Mouse (Mus musculus) neural tube, embryonic 14.5 days (tissue): ENCODE measurements around the gene Plxnb2. TPM values are rescaled to one million over a fixed set of nuclear protein-coding genes. Genes with fewer than 3 reads are reported as not detected.

Source experiments
- ATAC-seq: fragments of 200-750 bp; cut with Nextera tagmentation; 2 replicates; pipeline ENCODE4 v1.8.0; 2017; ENCODE audit warnings: low read depth, mild to moderate bottlenecking, moderate TSS enrichment, moderate library complexity
- H3K27ac ChIP-seq: fragments of 300-500 bp; sonication (generic); 2 replicates; pipeline ENCODE4 v1.5.1; 2014; ENCODE audit warnings: low read depth, mild to moderate bottlenecking, control low read depth, low read length, moderate library complexity, mixed read lengths
- H3K27me3 ChIP-seq: fragments of 300-500 bp; sonication (generic); 2 replicates; pipeline ENCODE4 v1.6.1; 2014; ENCODE audit warnings: low read length; ENCODE audit not compliant: control insufficient read depth, insufficient read depth
- H3K36me3 ChIP-seq: fragments of 300-500 bp; sonication (generic); 2 replicates; pipeline ENCODE4 v1.6.1; 2014; ENCODE audit warnings: low read length, mixed read lengths; ENCODE audit not compliant: control insufficient read depth, insufficient read depth
- H3K4me1 ChIP-seq: fragments of 300-500 bp; sonication (generic); 2 replicates; pipeline ENCODE4 v1.6.1; 2014; ENCODE audit warnings: low read length; ENCODE audit not compliant: control insufficient read depth, insufficient read depth
- H3K4me2 ChIP-seq: fragments of 300-500 bp; sonication (generic); 2 replicates; pipeline ENCODE4 v1.6.1; 2014; ENCODE audit warnings: mild to moderate bottlenecking, low read depth, low read length, control low read depth
- H3K4me3 ChIP-seq: fragments of 300-500 bp; sonication (generic); 2 replicates; pipeline ENCODE4 v1.5.1; 2014; ENCODE audit warnings: low read depth, low read length, control low read depth, mixed read lengths
- H3K9ac ChIP-seq: fragments of 300-500 bp; sonication (generic); replicated peaks from 2 replicates; pipeline ENCODE4 v1.6.1; 2014; ENCODE audit warnings: low read depth, mild to moderate bottlenecking, control low read depth, low read length, mixed read lengths
- H3K9me3 ChIP-seq: fragments of 300-500 bp; sonication (generic); 2 replicates; pipeline ENCODE4 v1.6.1; 2016; ENCODE audit warnings: low read length; ENCODE audit not compliant: control insufficient read depth
- WGBS: fragments of 180-500 bp; shearing (Covaris S2); extraction: QIAGEN DNeasy Blood & Tissue Kit; methylation state at CpG from one replicate; pipeline ENCODE4 v1.1.7; 2014; 5-methylcytosine and 5-hydroxymethylcytosine counted together
- microRNA-seq: library from miRNA; unstranded; fragments of <30 nt; microRNA quantifications from one replicate; pipeline ENCODE4, GENCODE M21; 2016
- polyA plus RNA-seq: library from polyadenylated mRNA; unstranded; fragments of >200 nt; fragmentation: Nextera tagmentation; extraction: Ambion mirVana; gene quantifications from 2 replicates; pipeline ENCODE4 v1.2.1, GENCODE M21; 2014

The Plxnb2 gene
- polyA plus RNA-seq, 1 experiment from 2014 or later, result 66.4 TPM

DNA sequence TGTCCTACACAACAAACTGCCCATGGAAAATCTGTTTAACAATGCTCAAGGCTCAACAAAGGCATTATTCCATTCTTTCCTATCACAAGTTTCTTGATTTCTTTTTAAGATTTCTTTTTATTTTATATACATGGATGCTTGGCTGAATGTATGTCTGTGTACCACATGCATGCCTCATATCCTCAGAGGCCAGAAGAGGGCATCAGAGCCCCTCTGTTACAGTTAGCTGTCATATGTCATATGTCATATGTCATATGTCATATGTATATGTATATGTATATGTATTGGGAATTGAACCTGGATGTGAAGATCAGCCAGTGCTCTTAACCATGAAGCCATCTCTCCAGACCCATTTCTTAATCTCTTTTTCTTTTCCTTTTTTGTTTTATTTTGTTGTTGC, 62.6 kb downstream of the Plxnb2 start:
- Histone ChIP-seq H3K4me2 (no peak overlapping the region), H3K4me3 (no peak overlapping the region), H3K27ac (no peak overlapping the region), H3K27me3 (no peaks in the 10 kb centered on the region), H3K36me3 (peaks cover 23% of the 10 kb centered on the region; the same call in 1 of the 2 replicates), H3K4me1 (peaks cover 31% of the 10 kb centered on the region), H3K9me3 (no peaks in the 10 kb centered on the region), H3K9ac (no peak overlapping the region)
- ATAC-seq, result no peak

DNA sequence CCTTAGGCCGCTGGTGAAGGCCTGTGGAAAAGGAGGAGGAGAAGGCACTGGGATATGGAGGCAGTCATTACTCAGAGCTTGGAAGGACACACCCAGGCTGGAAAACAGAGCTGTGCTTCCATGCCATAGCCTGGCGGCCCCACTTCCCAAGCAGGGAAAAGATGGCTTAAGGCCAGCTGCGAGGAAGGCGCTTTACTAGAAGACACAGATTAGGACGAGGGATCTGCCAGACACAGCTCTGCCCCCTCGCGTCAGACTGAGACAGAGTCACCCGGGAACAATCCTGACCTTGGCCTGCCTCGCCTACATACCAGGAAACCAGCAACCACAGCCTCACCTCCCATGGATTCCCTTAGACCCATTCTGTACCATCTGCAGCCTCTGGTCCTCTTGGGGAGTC, 70.4 kb downstream of the Plxnb2 start:
- no peak overlapping the region for H3K27ac ChIP-seq
- H3K4me1 ChIP-seq, result no peaks in the 10 kb centered on the region
- no peak overlapping the region for H3K9ac ChIP-seq
- no peak for ATAC-seq
- H3K4me2 ChIP-seq, result no peak overlapping the region
- H3K9me3 ChIP-seq, result no peaks in the 10 kb centered on the region
- H3K36me3 ChIP-seq, result peaks cover 56% of the 10 kb centered on the region
- H3K27me3 ChIP-seq, result no peaks in the 10 kb centered on the region
- 81% methylated on average over 9 of the region's 9 CpGs for WGBS
- H3K4me3 ChIP-seq, result no peak overlapping the region

DNA sequence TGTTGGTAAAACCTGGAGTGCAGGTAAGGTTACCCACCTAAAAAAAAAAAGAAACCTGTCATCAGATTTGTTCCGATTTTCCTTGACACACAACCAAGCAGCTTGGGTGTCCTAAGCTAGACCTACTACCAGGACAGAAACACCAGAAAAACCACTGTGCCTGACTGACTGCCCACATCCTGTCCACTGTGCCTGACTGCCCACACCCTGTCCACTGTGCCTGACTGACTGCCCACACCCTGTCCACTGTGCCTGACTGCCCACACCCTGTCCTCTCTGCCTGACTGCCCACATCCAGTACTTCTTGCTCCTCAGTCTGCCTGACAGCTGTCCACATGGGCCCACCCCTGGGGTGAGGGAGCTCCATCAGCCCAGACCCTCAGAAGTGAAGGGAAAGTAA, 73.6 kb downstream of the Plxnb2 start:
- no peaks in the 10 kb centered on the region for H3K4me1 ChIP-seq
- H3K4me3 ChIP-seq, result no peak overlapping the region
- no peak overlapping the region for H3K27ac ChIP-seq
- H3K36me3 ChIP-seq, result peaks cover 64% of the 10 kb centered on the region
- no peak for ATAC-seq
- 100% methylated on average over 1 of the region's 1 CpGs for WGBS
- H3K9ac ChIP-seq, result no peak overlapping the region
- no peaks in the 10 kb centered on the region for H3K27me3 ChIP-seq
- H3K9me3 ChIP-seq, result no peaks in the 10 kb centered on the region
- H3K4me2 ChIP-seq, result no peak overlapping the region

DNA sequence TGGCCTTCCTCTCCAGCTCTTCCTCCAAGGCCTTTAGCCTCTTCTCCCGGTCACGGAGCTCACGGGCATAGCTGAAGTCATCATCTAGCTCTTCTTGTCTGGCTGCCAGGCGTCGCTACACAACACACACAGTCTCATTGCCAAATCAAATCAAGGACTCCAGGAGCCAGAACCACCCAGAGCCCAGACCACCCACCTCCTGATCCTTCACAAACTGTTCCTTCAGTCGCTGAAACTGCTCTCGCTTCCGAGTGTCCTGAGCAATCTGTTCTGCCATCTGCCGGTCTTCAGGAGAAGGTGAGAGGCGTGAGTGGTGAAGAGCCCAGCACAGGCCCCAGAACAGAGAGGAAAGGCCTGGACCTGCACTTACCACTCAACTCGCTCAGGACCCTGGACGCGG, 74.5 kb downstream of the Plxnb2 start:
- WGBS, result 94% methylated on average over 13 of the region's 13 CpGs
- no peak overlapping the region for H3K4me2 ChIP-seq
- no peak overlapping the region for H3K4me3 ChIP-seq
- no peaks in the 10 kb centered on the region for H3K27me3 ChIP-seq
- ATAC-seq, result no peak
- H3K27ac ChIP-seq, result no peak overlapping the region
- peaks cover 69% of the 10 kb centered on the region for H3K36me3 ChIP-seq
- H3K9ac ChIP-seq, result no peak overlapping the region
- H3K4me1 ChIP-seq, result no peaks in the 10 kb centered on the region
- no peaks in the 10 kb centered on the region for H3K9me3 ChIP-seq

Small RNA genes lying within 50 kb of the gene (microRNA-seq; reads per million reads assigned to microRNA genes)
- gene Mir6958 (4.6 reads per million, percentile 8 among the genes with 10 or more reads in this experiment), gene Mir7118 (not detected)

Other genes starting within 250 kb of the Plxnb2 start
- gene Ttll8, start 226.4 kb downstream of the Plxnb2 start, polyA plus RNA-seq, result 0.11 and 0.13 TPM in 2 replicates
- gene Mlc1, start 201.8 kb downstream of the Plxnb2 start, polyA plus RNA-seq, result 13.5 and 17.5 TPM in 2 replicates
- gene Mov10l1, start 197.9 kb downstream of the Plxnb2 start, polyA plus RNA-seq, result not detected in 2 replicates
- 6.4 and 8.0 TPM in 2 replicates for gene Panx2, start 121.1 kb downstream of the Plxnb2 start, polyA plus RNA-seq
- gene Trabd, start 105.7 kb downstream of the Plxnb2 start, polyA plus RNA-seq, result 36.4 and 38.5 TPM in 2 replicates
- gene Selenoo, start 91.7 kb downstream of the Plxnb2 start, polyA plus RNA-seq, result 21.4 and 23.9 TPM in 2 replicates
- 18.3 and 21.4 TPM in 2 replicates for gene Tubgcp6, start 57.7 kb downstream of the Plxnb2 start, polyA plus RNA-seq
- 22.1 and 24.9 TPM in 2 replicates for gene Hdac10, start 52.1 kb downstream of the Plxnb2 start, polyA plus RNA-seq
- gene Mapk12, start 40.1 kb downstream of the Plxnb2 start, polyA plus RNA-seq, result 2.9 and 5.2 TPM in 2 replicates
- 24.9 and 32.9 TPM in 2 replicates for gene Mapk11, start 31.2 kb downstream of the Plxnb2 start, polyA plus RNA-seq
- 83.0 and 94.5 TPM in 2 replicates for gene Dennd6b, start 15.7 kb upstream of the Plxnb2 start, polyA plus RNA-seq
- gene Ppp6r2, start 30.8 kb upstream of the Plxnb2 start, polyA plus RNA-seq, result 85.5 and 92.7 TPM in 2 replicates
- 108 and 122 TPM in 2 replicates for gene Sbf1, start 134.5 kb upstream of the Plxnb2 start, polyA plus RNA-seq
- not detected in 2 replicates for gene Adm2, start 141.9 kb upstream of the Plxnb2 start, polyA plus RNA-seq
- not detected in 2 replicates for gene Miox, start 153.6 kb upstream of the Plxnb2 start, polyA plus RNA-seq
- 19.8 and 28.6 TPM in 2 replicates for gene Lmf2, start 174.9 kb upstream of the Plxnb2 start, polyA plus RNA-seq
- 89.5 and 90.2 TPM in 2 replicates for gene Ncaph2, start 174.9 kb upstream of the Plxnb2 start, polyA plus RNA-seq
- gene Sco2, start 193.1 kb upstream of the Plxnb2 start, polyA plus RNA-seq, result 20.0 and 24.3 TPM in 2 replicates
- gene Tymp, start 196.3 kb upstream of the Plxnb2 start, polyA plus RNA-seq, result 3.5 and 3.7 TPM in 2 replicates
- 1.3 TPM in 2 replicates for gene Odf3b, start 198.5 kb upstream of the Plxnb2 start, polyA plus RNA-seq
- 0.07 TPM in 1 of 2 replicates, not detected in the other for gene Klhdc7b, start 204.1 kb upstream of the Plxnb2 start, polyA plus RNA-seq
- not detected in 2 replicates for gene Syce3, start 229.7 kb upstream of the Plxnb2 start, polyA plus RNA-seq
- 1.2 and 1.4 TPM in 2 replicates for gene Cpt1b, start 245.1 kb upstream of the Plxnb2 start, polyA plus RNA-seq
- gene C730034F03Rik, start 248.8 kb upstream of the Plxnb2 start, polyA plus RNA-seq, result 5.8 and 6.4 TPM in 2 replicates
- gene Gm44502, start 248.9 kb upstream of the Plxnb2 start, polyA plus RNA-seq, result 0.20 TPM in 1 of 2 replicates, not detected in the other
- gene Chkb, start 249.1 kb upstream of the Plxnb2 start, polyA plus RNA-seq, result 76.5 and 80.9 TPM in 2 replicates